Mouse (Mus musculus): ENCODE measurements at regions not wholly inside any gene's neighbourhood (a gene's known extent, or its start where the extent isn't known, plus 50 kb on each side); places are given as distances from the start of the nearest gene placed in this dataset.

- Histone ChIP-seq H3K9me3 (no peaks in the 10 kb centered on the region), H3K9ac (no peak overlapping the region), H3K4me3 (no peak overlapping the region), H3K36me3 (replicated peaks) (no peaks in the 10 kb centered on the region), H3K4me2 (no peak overlapping the region), H3K27ac (no peak overlapping the region), H3K4me1 (no peaks in the 10 kb centered on the region), H3K27me3 (replicated peaks) (no peaks in the 10 kb centered on the region)
- 52% methylated on average over 3 of the region's 3 CpGs for WGBS
- ATAC-seq (replicated peaks), result no peak
Observed at GRCm38 (mm10) chr5:85403519-85403918, 661.9 kb downstream of the Cenpc1 start.

- no peak overlapping the region for H3K4me3 ChIP-seq
- H3K9me3 ChIP-seq, result no peaks in the 10 kb centered on the region
- no peaks in the 10 kb centered on the region for H3K36me3 ChIP-seq (replicated peaks)
- no peaks in the 10 kb centered on the region for H3K4me1 ChIP-seq
- no peak overlapping the region for H3K4me2 ChIP-seq
- no peak overlapping the region for H3K27ac ChIP-seq
- H3K9ac ChIP-seq, result no peak overlapping the region
- H3K27me3 ChIP-seq (replicated peaks), result no peaks in the 10 kb centered on the region
- no peak for ATAC-seq (replicated peaks)
Observed at GRCm38 (mm10) chr5:85360427-85360826, 705.0 kb downstream of the Cenpc1 start.

- Histone ChIP-seq H3K27ac (no peak overlapping the region), H3K4me1 (no peaks in the 10 kb centered on the region), H3K36me3 (replicated peaks) (no peaks in the 10 kb centered on the region), H3K4me2 (no peak overlapping the region), H3K9ac (no peak overlapping the region), H3K27me3 (replicated peaks) (no peaks in the 10 kb centered on the region), H3K9me3 (no peaks in the 10 kb centered on the region), H3K4me3 (no peak overlapping the region)
- ATAC-seq (replicated peaks), result peak; percentile 62
- 44% methylated on average over 3 of the region's 3 CpGs for WGBS
Observed at GRCm38 (mm10) chr5:85346762-85347161, 718.6 kb downstream of the Cenpc1 start.

GRCm38 (mm10) chr5:85346066-85346649 is 719.2 kb downstream of the Cenpc1 start:
- 0 out of 2 replicates have a peak, but pooled peaks have one; percentile 48 for ATAC-seq (replicated peaks)

GRCm38 (mm10) chr5:85341383-85341782 is 724.0 kb downstream of the Cenpc1 start:
- Histone ChIP-seq H3K27me3 (replicated peaks) (no peaks in the 10 kb centered on the region), H3K4me1 (peaks cover 6% of the 10 kb centered on the region; the same call in 1 of the 2 replicates), H3K4me3 (no peak overlapping the region), H3K4me2 (no peak overlapping the region), H3K9me3 (no peaks in the 10 kb centered on the region), H3K27ac (no peak overlapping the region), H3K9ac (no peak overlapping the region), H3K36me3 (replicated peaks) (no peaks in the 10 kb centered on the region)
- 53% methylated on average over 4 of the region's 4 CpGs for WGBS
- ATAC-seq (replicated peaks), result no peak; the same call in 1 of the 2 replicates

More at GRCm38 (mm10) chr5:85346066-85346649, 719.2 kb downstream of the Cenpc1 start:
- H3K36me3 ChIP-seq (replicated peaks), result no peaks in the 10 kb centered on the region
- 62% methylated on average over 7 of the region's 7 CpGs for WGBS
- no peaks in the 10 kb centered on the region for H3K9me3 ChIP-seq
- H3K4me1 ChIP-seq, result no peaks in the 10 kb centered on the region
- no peaks in the 10 kb centered on the region for H3K27me3 ChIP-seq (replicated peaks)
- H3K27ac ChIP-seq, result no peak overlapping the region
- no peak overlapping the region for H3K9ac ChIP-seq
- H3K4me2 ChIP-seq, result no peak overlapping the region
- no peak overlapping the region for H3K4me3 ChIP-seq

- no peak overlapping the region for H3K9ac ChIP-seq
- no peaks in the 10 kb centered on the region for H3K36me3 ChIP-seq (replicated peaks)
- H3K27me3 ChIP-seq (replicated peaks), result no peaks in the 10 kb centered on the region
- peak; percentile 84 for ATAC-seq (replicated peaks)
- peaks cover 6% of the 10 kb centered on the region; the same call in 1 of the 2 replicates for H3K4me1 ChIP-seq
- no peak overlapping the region; the same call in 1 of the 2 replicates for H3K27ac ChIP-seq
- no peak overlapping the region for H3K4me2 ChIP-seq
- 33% methylated on average over 8 of the region's 8 CpGs for WGBS
- H3K9me3 ChIP-seq, result no peaks in the 10 kb centered on the region
- H3K4me3 ChIP-seq, result no peak overlapping the region
Observed at GRCm38 (mm10) chr5:85337643-85338458, 727.5 kb downstream of the Cenpc1 start.

- no peak overlapping the region for H3K27ac ChIP-seq
- H3K36me3 ChIP-seq (replicated peaks), result no peaks in the 10 kb centered on the region
- peaks cover 6% of the 10 kb centered on the region; the same call in 1 of the 2 replicates for H3K4me1 ChIP-seq
- no peak for ATAC-seq (replicated peaks)
- no peak overlapping the region for H3K4me3 ChIP-seq
- no peak overlapping the region for H3K9ac ChIP-seq
- no peaks in the 10 kb centered on the region for H3K9me3 ChIP-seq
- H3K27me3 ChIP-seq (replicated peaks), result no peaks in the 10 kb centered on the region
- WGBS, result 90% methylated on average over 1 of the region's 1 CpGs
- no peak overlapping the region for H3K4me2 ChIP-seq
Observed at GRCm38 (mm10) chr5:85336944-85337343, 728.4 kb downstream of the Cenpc1 start.
